Mouse (Mus musculus) gastrocnemius, adult 2 months (tissue): ENCODE measurements around the gene Lrig3. TPM values are rescaled to one million over a fixed set of nuclear protein-coding genes. Genes with fewer than 3 reads are reported as not detected.

Experiments
- DNase-seq: peaks from one replicate; pipeline ENCODE4 v3.0.0; 2022
- H3K27ac ChIP-seq: fragments of 200-600 bp; 2 replicates; pipeline ENCODE4 v1.8.1; 2022; ENCODE audit warnings: mild to moderate bottlenecking
- H3K4me3 ChIP-seq: fragments of 200-600 bp; 2 replicates; pipeline ENCODE4 v1.8.1; 2022; ENCODE audit warnings: mild to moderate bottlenecking, moderate library complexity
- CTCF ChIP-seq: fragments of 200-600 bp; IDR thresholded peaks from 2 replicates; pipeline ENCODE4 v1.8.1; 2022; ENCODE audit warnings: antibody characterized with exemption, mild to moderate bottlenecking, moderate library complexity
- intact Hi-C: fragments of 180-260 bp; cut with DNase I; formaldehyde crosslinking; loops from one replicate; pipeline ENCODE4 v1.15.1; 2025
- total RNA-seq, 2 experiments: library from RNA; stranded (reverse); gene quantifications; 2 replicates each; pipeline ENCODE4 v1.2.3; 2021

Lrig3 gene
- total RNA-seq, 2 experiments from 2014 or later = 4.0 to 4.5 TPM

DNA sequence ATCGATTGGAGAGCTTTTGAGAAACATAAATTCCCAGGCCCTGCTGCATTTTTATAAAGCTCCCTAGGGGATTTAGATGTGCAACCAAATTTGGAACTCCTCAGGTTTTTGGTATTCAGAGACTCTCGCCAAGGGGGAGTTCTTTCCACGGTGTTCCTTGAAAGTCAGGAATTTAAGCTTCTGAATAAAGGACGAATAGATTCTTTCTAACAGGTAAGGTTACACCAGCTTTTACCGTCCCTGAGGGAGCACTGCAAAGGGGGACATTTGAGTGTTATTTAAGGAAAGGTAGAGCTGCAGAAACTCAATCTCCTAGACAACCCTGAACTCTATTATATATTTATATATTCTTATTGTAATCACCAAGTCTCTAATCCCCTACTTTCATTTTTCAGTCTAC, 22.9 kb upstream of the Lrig3 start:
- H3K27ac ChIP-seq = no peak overlapping the region
- no peak overlapping the region for H3K4me3 ChIP-seq
- intact Hi-C loops = no loop called here
- no peak for DNase-seq
- no peak for TF ChIP-seq CTCF

GRCm38 (mm10) chr10:125944762-125945504, 21.0 kb upstream of the Lrig3 start:
- DNase-seq = no peak
- H3K27ac ChIP-seq = no peak overlapping the region
- TF ChIP-seq CTCF = no peak
- no peak overlapping the region for H3K4me3 ChIP-seq
- intact Hi-C loops = no loop called here

- no peak overlapping the region for H3K27ac ChIP-seq
- H3K4me3 ChIP-seq = peak overlapping the region; percentile 50
- no peak for TF ChIP-seq CTCF
- no peak for DNase-seq
- intact Hi-C loops = no loop called here
These were observed 17.0 kb upstream of the Lrig3 start for GRCm38 (mm10) chr10:125948842-125949474.

- no peak overlapping the region for H3K4me3 ChIP-seq
- no peak for TF ChIP-seq CTCF
- intact Hi-C loops = no loop called here
These were observed 14.3 kb upstream of the Lrig3 start for GRCm38 (mm10) chr10:125951633-125952032.

GRCm38 (mm10) chr10:125954343-125954742, 11.6 kb upstream of the Lrig3 start:
- Histone ChIP-seq H3K4me3 (no peak overlapping the region), H3K27ac (no peak overlapping the region)
- intact Hi-C loops = no loop called here
- TF ChIP-seq CTCF = no peak
- no peak for DNase-seq

More at GRCm38 (mm10) chr10:125951633-125952032, 14.3 kb upstream of the Lrig3 start:
- no peak overlapping the region for H3K27ac ChIP-seq
- no peak for DNase-seq

DNA sequence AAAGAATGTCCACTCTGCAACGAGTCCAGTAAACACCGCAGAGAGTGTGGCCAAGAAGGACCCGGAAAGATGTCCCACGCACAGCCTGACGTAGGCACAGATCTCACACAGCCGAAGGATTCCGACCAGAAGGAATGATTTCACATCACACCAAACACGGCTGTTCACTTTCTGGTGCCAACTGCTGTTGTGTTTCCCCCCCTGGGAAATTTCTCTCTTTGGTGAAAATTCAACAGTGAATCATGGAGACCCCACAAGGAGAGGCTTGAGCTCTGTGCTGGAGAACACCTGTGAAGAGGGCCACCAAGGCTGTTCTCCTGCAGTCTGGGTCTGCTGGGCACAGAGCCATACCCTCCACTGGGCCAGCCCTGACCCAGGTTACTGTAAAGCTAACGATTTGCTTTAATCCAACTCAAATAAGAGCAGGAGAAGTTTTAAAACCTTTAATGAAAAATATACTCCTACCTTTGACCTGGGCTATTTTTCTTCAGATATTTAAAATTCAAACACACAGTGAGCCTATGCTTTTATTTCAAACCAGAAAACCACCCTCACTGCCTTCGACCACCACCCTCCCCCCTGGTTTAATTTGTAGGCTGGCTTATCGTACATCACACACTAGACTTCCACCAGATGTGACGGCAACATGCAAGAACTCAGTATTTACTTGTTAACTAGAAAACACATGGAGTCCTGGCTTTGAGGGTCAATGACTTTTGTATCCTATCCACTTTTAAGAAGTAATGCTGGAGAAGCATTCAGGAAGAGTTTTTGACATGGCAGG, 11.0 kb upstream of the Lrig3 start:
- intact Hi-C loops = no loop called here
- no peak overlapping the region for H3K4me3 ChIP-seq
- no peak overlapping the region for H3K27ac ChIP-seq
- TF ChIP-seq CTCF = no peak
- DNase-seq = no peak

- no peak overlapping the region for H3K27ac ChIP-seq
- intact Hi-C loops = no loop called here
- no peak for DNase-seq
- TF ChIP-seq CTCF = no peak
- no peak overlapping the region for H3K4me3 ChIP-seq
These were observed 4.4 kb upstream of the Lrig3 start for GRCm38 (mm10) chr10:125961411-125962107.

GRCm38 (mm10) chr10:125964709-125965108, 1.3 kb upstream of the Lrig3 start:
- Histone ChIP-seq H3K4me3 (no peak overlapping the region), H3K27ac (no peak overlapping the region)
- no peak for TF ChIP-seq CTCF
- no peak for DNase-seq
- intact Hi-C loops = loop anchor here (5.0 kb wide), 1 partner anchor 38 kb away; no protein-coding TSS in a partner anchor

- no peak for TF ChIP-seq CTCF
- Histone ChIP-seq H3K27ac (peak overlapping the region; percentile 97), H3K4me3 (peak overlapping the region; percentile 90)
- intact Hi-C loops = loop anchor here (5.0 kb wide), 1 partner anchor 36 kb away; no protein-coding TSS in a partner anchor
- DNase-seq = peak; percentile 79
These were observed 698 bp downstream of the Lrig3 start for GRCm38 (mm10) chr10:125966481-125967251.

DNA sequence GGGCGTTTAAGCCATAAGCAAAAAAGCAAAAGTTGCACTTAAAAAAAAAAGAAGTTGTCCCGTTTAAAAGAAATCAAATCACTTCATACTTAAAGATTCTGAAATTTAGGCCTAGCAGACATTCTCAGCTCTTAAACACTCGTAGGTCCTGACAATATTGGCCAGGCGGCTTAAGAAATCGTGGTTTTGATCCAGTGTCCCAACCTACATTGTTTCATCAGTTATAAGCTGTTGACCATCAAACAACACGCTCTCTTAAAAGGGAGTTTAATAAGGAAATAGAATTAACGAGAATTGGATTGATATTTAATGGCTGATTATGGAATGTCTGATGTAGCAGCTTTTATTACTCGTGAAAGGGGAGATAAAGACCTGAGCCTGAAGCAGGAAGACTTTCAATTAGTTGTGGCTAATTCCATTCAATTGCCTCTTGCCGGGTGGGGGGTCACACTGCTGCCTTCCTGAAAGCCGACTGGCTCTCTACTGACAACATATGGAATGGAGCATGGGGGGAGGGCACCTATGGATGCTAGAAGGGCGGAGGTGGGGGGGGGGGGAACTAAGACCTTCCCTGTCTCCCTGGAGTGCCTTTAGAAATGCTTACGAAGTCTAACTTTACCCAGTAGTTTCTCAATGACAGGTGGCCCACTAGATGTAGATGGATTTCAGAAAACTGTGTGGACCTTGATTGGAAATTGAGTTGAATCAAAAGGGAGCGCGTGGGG, 1.6 kb downstream of the Lrig3 start:
- intact Hi-C loops = loop anchor here (5.0 kb wide), 1 partner anchor 35 kb away; no protein-coding TSS in a partner anchor
- no peak for DNase-seq
- Histone ChIP-seq H3K27ac (peak overlapping the region; percentile 97), H3K4me3 (peak overlapping the region; percentile 90)
- TF ChIP-seq CTCF = no peak
